Mouse (Mus musculus): Measurements from ENCODE around the gene Gm21915.

The Gm21915 gene

DNA sequence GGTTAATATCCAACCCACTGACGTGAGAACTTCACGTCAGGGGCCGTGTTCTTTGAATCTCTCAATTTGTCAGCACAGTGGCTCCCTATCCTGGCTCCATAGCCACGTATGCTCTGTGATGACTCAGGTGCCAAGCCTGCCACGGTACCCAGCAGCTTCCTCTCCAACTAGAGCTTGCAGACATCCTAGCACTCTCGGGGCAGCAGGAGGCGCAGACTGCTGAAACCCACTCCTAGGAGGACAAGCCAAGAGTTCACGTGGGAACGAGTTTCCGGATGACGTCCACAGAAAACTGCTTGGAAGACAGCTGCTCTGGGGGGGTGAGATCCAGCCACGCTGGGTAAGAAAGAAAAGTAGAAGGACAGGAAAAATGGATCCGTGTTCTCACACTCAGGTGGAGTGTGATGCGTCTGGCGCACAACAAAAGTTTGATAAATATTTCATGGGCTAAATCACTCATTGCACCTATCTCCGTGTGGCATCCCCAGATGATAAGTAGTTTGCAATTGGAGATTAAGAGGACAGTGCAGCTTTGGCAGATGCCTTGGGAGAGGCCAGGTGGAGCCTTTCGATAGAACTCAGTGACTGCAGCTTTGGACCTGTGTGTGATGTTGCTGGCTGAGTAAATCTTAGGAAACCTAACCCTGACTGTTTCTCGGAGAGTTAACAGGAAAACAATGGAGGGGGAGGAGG, 46.9 kb downstream of the Gm21915 start:
- DNase-seq (ENCODE audit: low read depth, low spot score), result no peak

- DNase-seq (ENCODE audit: low read depth, low spot score), result no peak
Measured at GRCm38 (mm10) chr9:40717875-40718185, 47.4 kb downstream of the Gm21915 start.
